Mouse (Mus musculus): ENCODE results near the gene Pum2. TPM values are rescaled to one million over a fixed set of nuclear protein-coding genes. Genes with fewer than 3 reads are reported as not detected.
A peak's percentile ranks its signal among the peaks of the same experiment; 100 is the strongest.
"Not testable (repeated sequence)": the region's sequence is repeated elsewhere in the genome, so short reads cannot be mapped to it uniquely, and the experiment has no call there.

The Pum2 gene
- polyA plus RNA-seq, 1 experiment = 19.9 TPM

DNA sequence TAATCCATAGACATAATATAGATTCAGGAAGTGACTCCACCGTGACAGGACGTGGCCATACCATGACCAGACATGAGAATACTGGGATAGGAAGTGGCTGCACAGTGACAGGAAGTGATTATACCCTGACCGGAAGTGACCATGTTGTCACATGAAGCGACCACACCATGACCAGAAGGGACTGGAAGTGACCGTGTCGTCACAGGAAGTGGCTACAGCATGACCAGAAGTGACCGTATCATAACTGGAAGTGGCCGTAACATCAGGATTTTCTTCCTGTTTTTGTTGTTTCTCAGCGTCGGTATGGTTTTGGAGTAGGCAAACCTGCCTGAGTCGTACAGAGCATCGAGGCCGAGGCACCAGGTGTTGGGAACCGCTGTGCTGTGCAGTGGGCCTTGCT, 37.0 kb upstream of the Pum2 start:
- no peak overlapping the region for H3K4me3 ChIP-seq (ENCODE audit: insufficient read depth, poor library complexity, severe bottlenecking)
- no peak overlapping the region for H3ac ChIP-seq (ENCODE audit: control insufficient read depth, insufficient read length, low read depth)
- no peak for TF ChIP-seq MAX (IDR thresholded peaks at IDR 0.05)
- no peak for TF ChIP-seq FOSL1 (IDR thresholded peaks at IDR 0.05; ENCODE audit: insufficient read depth, low read length, poor library complexity, severe bottlenecking)
- no peak for TF ChIP-seq USF1 (IDR thresholded peaks at IDR 0.05; ENCODE audit: low read depth)
- peaks cover 3% of the 10 kb centered on the region for H3K79me3 ChIP-seq (ENCODE audit: low read depth)
- H3K27me3 ChIP-seq (ENCODE audit: control insufficient read depth, insufficient read depth, insufficient read length) = no peaks in the 10 kb centered on the region
- no peaks in the 10 kb centered on the region for H3K36me3 ChIP-seq (ENCODE audit: control insufficient read depth, insufficient read depth)
- H3K79me2 ChIP-seq (ENCODE audit: control insufficient read depth, insufficient read depth) = peaks cover 22% of the 10 kb centered on the region

GRCm38 (mm10) chr12:8638411-8639087, 35.4 kb upstream of the Pum2 start:
- not testable (repeated sequence) for H3ac ChIP-seq (ENCODE audit: control insufficient read depth, insufficient read length, low read depth); H3K4me3 ChIP-seq (ENCODE audit: insufficient read depth, poor library complexity, severe bottlenecking); H3K36me3 ChIP-seq (ENCODE audit: control insufficient read depth, insufficient read depth); H3K79me3 ChIP-seq (ENCODE audit: low read depth); H3K27me3 ChIP-seq (ENCODE audit: control insufficient read depth, insufficient read depth, insufficient read length)
- TF ChIP-seq CTCF (IDR thresholded peaks at IDR 0.05; ENCODE audit: control insufficient read depth, insufficient read depth, insufficient read length) (peak; percentile 38), MAX (IDR thresholded peaks at IDR 0.05) (peak; percentile 28)
- peaks cover 22% of the 10 kb centered on the region for H3K79me2 ChIP-seq (ENCODE audit: control insufficient read depth, insufficient read depth)

DNA sequence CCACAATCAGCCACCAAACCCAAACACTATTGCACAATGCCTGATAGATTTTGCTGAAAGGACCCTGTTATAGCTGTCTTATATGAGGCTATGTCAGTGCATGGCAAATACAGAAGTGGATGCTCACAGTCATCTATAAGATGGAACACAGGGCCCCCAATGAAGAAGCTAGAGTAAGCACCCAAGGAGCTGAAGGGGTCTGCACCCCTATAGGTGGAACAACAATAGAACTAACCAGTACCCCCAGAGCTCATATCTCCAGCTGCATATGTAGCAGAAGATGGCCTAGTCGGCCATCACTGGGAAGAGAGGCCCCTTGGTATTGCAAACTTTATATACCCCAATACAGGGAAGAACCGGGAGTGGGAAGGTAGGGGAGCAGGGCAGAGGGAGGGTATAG, 33.7 kb upstream of the Pum2 start:
- peaks cover 22% of the 10 kb centered on the region for H3K79me2 ChIP-seq (ENCODE audit: control insufficient read depth, insufficient read depth)
- not testable (repeated sequence) for H3K36me3 ChIP-seq (ENCODE audit: control insufficient read depth, insufficient read depth); H3K27me3 ChIP-seq (ENCODE audit: control insufficient read depth, insufficient read depth, insufficient read length); H3ac ChIP-seq (ENCODE audit: control insufficient read depth, insufficient read length, low read depth); H3K79me3 ChIP-seq (ENCODE audit: low read depth)
- H3K4me3 ChIP-seq (ENCODE audit: insufficient read depth, poor library complexity, severe bottlenecking) = peak overlapping the region; percentile 71
- peak; percentile 46 for TF ChIP-seq CEBPB (IDR thresholded peaks at IDR 0.05; ENCODE audit: low read depth)

DNA sequence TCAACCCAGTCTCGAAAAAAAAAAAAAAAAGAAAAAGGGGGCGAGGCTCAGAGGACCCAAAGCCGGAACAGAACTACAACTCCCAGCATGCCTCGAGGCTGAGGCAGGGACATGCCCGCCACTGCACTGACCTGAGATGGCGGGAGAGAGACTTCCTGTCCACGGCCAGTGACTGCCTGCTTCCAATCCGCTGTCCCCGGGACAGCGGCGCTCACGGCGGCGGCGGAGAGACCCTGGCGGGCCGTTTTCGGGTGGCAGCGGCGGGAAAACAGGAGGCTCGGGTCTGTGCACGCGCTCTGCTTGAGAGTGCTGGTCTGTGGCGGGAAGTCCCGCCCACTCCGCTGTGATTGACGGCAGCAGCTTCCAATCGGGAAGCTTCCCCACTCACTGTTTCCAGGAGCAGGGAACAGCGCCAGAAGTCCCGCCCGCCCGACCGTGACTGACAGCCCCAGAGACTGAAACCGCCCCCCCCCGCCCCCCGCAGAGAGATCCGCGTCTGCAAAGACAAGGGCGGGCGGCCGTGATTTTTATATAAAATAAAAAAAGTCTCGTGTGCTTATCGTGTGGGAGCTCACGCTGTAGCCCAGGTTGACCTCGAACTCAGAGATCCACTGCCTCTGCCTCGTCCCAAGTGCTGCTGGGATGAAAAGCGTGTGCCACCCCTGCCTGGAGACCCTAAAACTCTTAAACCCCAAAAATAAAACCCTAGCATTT, 33.1 kb upstream of the Pum2 start:
- TF ChIP-seq CEBPB (IDR thresholded peaks at IDR 0.05; ENCODE audit: low read depth) (no peak), CTCF (IDR thresholded peaks at IDR 0.05; ENCODE audit: control insufficient read depth, insufficient read depth, insufficient read length) (no peak), MYOD1 (IDR thresholded peaks at IDR 0.05; ENCODE audit: control insufficient read depth, insufficient read length, low read depth) (no peak), MAX (IDR thresholded peaks at IDR 0.05) (no peak), FOSL1 (IDR thresholded peaks at IDR 0.05; ENCODE audit: insufficient read depth, low read length, poor library complexity, severe bottlenecking) (no peak), USF1 (IDR thresholded peaks at IDR 0.05; ENCODE audit: low read depth) (no peak), MYOG (IDR thresholded peaks at IDR 0.05; ENCODE audit: control insufficient read depth, extremely low read depth, insufficient read length) (no peak)
- Histone ChIP-seq H3K27me3 (ENCODE audit: control insufficient read depth, insufficient read depth, insufficient read length) (no peaks in the 10 kb centered on the region), H3K79me3 (ENCODE audit: low read depth) (peaks cover 3% of the 10 kb centered on the region)

GRCm38 (mm10) chr12:8641425-8641735, 32.6 kb upstream of the Pum2 start:
- H3K79me2 ChIP-seq (ENCODE audit: control insufficient read depth, insufficient read depth) = peaks cover 22% of the 10 kb centered on the region
- H3K27me3 ChIP-seq (ENCODE audit: control insufficient read depth, insufficient read depth, insufficient read length) = no peaks in the 10 kb centered on the region
- H3K36me3 ChIP-seq (ENCODE audit: control insufficient read depth, insufficient read depth) = no peaks in the 10 kb centered on the region
- H3ac ChIP-seq (ENCODE audit: control insufficient read depth, insufficient read length, low read depth) = peak overlapping the region; percentile 24
- TF ChIP-seq MAX (IDR thresholded peaks at IDR 0.05) (no peak), FOSL1 (IDR thresholded peaks at IDR 0.05; ENCODE audit: insufficient read depth, low read length, poor library complexity, severe bottlenecking) (no peak), CEBPB (IDR thresholded peaks at IDR 0.05; ENCODE audit: low read depth) (no peak), MYOD1 (IDR thresholded peaks at IDR 0.05; ENCODE audit: control insufficient read depth, insufficient read length, low read depth) (no peak), CTCF (IDR thresholded peaks at IDR 0.05; ENCODE audit: control insufficient read depth, insufficient read depth, insufficient read length) (no peak), MYOG (IDR thresholded peaks at IDR 0.05; ENCODE audit: control insufficient read depth, extremely low read depth, insufficient read length) (no peak), USF1 (IDR thresholded peaks at IDR 0.05; ENCODE audit: low read depth) (no peak)
- H3K4me3 ChIP-seq (ENCODE audit: insufficient read depth, poor library complexity, severe bottlenecking) = peak overlapping the region; percentile 71
- H3K79me3 ChIP-seq (ENCODE audit: low read depth) = peaks cover 3% of the 10 kb centered on the region

More for the DNA sequence above, 33.1 kb upstream of the Pum2 start:
- peak overlapping the region; percentile 67 for H3ac ChIP-seq (ENCODE audit: control insufficient read depth, insufficient read length, low read depth)
- peak overlapping the region; percentile 71 for H3K4me3 ChIP-seq (ENCODE audit: insufficient read depth, poor library complexity, severe bottlenecking)
- H3K36me3 ChIP-seq (ENCODE audit: control insufficient read depth, insufficient read depth) = no peaks in the 10 kb centered on the region
- H3K79me2 ChIP-seq (ENCODE audit: control insufficient read depth, insufficient read depth) = peaks cover 22% of the 10 kb centered on the region

DNA sequence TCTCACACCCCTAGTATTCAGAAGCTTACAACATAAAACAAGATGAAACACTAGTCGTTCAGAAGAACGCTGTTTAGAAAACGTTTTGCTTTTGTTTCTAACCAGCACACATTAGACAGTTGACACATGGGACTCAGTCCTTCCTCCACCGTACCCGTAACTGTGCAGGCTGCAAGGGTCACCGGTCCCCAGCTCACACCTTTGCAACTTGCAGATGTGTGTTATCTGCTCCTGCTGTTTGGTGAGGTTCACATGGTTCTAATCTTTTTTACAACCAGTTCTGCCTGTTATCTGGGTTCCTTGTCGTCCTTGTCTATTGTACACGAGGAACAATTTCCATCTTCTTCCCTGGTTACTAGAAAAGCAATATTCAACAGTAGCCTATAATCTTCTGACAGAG, 25.7 kb upstream of the Pum2 start:
- not testable (repeated sequence) for H3K27me3 ChIP-seq (ENCODE audit: control insufficient read depth, insufficient read depth, insufficient read length); H3K36me3 ChIP-seq (ENCODE audit: control insufficient read depth, insufficient read depth); H3K4me3 ChIP-seq (ENCODE audit: insufficient read depth, poor library complexity, severe bottlenecking); H3K79me3 ChIP-seq (ENCODE audit: low read depth); H3K79me2 ChIP-seq (ENCODE audit: control insufficient read depth, insufficient read depth); H3ac ChIP-seq (ENCODE audit: control insufficient read depth, insufficient read length, low read depth)

DNA sequence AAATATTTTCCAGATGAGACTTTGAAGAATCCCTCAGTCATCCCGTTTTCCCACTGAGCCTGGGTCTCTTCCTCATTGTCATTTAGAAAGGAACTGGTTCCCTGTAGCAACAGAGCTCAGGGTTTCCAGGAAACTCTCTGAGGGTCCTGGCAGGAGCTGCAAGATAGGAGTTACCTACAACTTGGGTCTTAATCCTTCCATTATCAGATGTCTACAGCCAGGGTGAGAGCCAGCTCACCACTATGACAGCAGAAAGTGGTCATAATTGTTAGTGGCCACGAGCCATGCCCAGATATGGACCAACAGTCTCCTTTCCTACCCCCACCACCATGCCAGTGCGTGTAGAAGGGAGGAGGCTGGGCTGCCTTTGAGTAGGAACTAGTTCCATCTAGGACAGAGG, 23.9 kb upstream of the Pum2 start:
- H3ac ChIP-seq (ENCODE audit: control insufficient read depth, insufficient read length, low read depth) = not testable (repeated sequence)

More for the DNA sequence above, 23.9 kb upstream of the Pum2 start:
- not testable (repeated sequence) for H3K36me3 ChIP-seq (ENCODE audit: control insufficient read depth, insufficient read depth); H3K79me2 ChIP-seq (ENCODE audit: control insufficient read depth, insufficient read depth); H3K4me3 ChIP-seq (ENCODE audit: insufficient read depth, poor library complexity, severe bottlenecking); H3K27me3 ChIP-seq (ENCODE audit: control insufficient read depth, insufficient read depth, insufficient read length); H3K79me3 ChIP-seq (ENCODE audit: low read depth)
